Mouse (Mus musculus) neural tube, embryonic 13.5 days (tissue): ENCODE data around the gene 1700012B07Rik. TPM values are rescaled to one million over a fixed set of nuclear protein-coding genes. Genes with fewer than 3 reads are reported as not detected.

Experiments used
- ATAC-seq: fragments of 200-750 bp; cut with Nextera tagmentation; 2 replicates; pipeline ENCODE4 v1.8.0; 2017; ENCODE audit warnings: low read depth, mild to moderate bottlenecking, moderate TSS enrichment, moderate library complexity
- H3K27ac ChIP-seq: fragments of 300-500 bp; sonication (generic); replicated peaks from 2 replicates; pipeline ENCODE4 v1.5.1; 2015; ENCODE audit warnings: moderate library complexity, mild to moderate bottlenecking, inconsistent platforms
- H3K27me3 ChIP-seq: fragments of 300-500 bp; sonication (generic); 2 replicates; pipeline ENCODE4 v1.6.1; 2015; ENCODE audit warnings: mild to moderate bottlenecking, inconsistent platforms
- H3K36me3 ChIP-seq: fragments of 300-500 bp; sonication (generic); 2 replicates; pipeline ENCODE4 v1.6.1; 2015; ENCODE audit warnings: mild to moderate bottlenecking, inconsistent platforms
- H3K4me1 ChIP-seq: fragments of 300-500 bp; sonication (generic); replicated peaks from 2 replicates; pipeline ENCODE4 v1.6.1; 2015; ENCODE audit warnings: inconsistent platforms
- H3K4me2 ChIP-seq: fragments of 300-500 bp; sonication (generic); 2 replicates; pipeline ENCODE4 v1.6.1; 2015; ENCODE audit warnings: inconsistent platforms, mild to moderate bottlenecking, moderate library complexity
- H3K4me3 ChIP-seq: fragments of 300-500 bp; sonication (generic); 2 replicates; pipeline ENCODE4 v1.5.1; 2015; ENCODE audit warnings: mild to moderate bottlenecking, inconsistent platforms
- H3K9ac ChIP-seq: fragments of 300-500 bp; sonication (generic); 2 replicates; pipeline ENCODE4 v1.6.1; 2015; ENCODE audit warnings: moderate library complexity, mild to moderate bottlenecking, inconsistent platforms
- H3K9me3 ChIP-seq: fragments of 300-500 bp; sonication (generic); 2 replicates; pipeline ENCODE4 v1.6.1; 2016; ENCODE audit warnings: inconsistent platforms
- WGBS: fragments of 180-500 bp; shearing (Covaris S2); methylation state at CpG from one replicate; pipeline ENCODE4 v1.1.7; 2015; 5-methylcytosine and 5-hydroxymethylcytosine counted together
- polyA plus RNA-seq: library from polyadenylated mRNA; unstranded; fragments of >200 nt; fragmentation: Nextera tagmentation; extraction: Ambion mirVana; gene quantifications from 2 replicates; pipeline ENCODE4 v1.2.1, GENCODE M21; 2015

1700012B07Rik gene
- polyA plus RNA-seq, 1 experiment from 2014 or later = not detected

DNA sequence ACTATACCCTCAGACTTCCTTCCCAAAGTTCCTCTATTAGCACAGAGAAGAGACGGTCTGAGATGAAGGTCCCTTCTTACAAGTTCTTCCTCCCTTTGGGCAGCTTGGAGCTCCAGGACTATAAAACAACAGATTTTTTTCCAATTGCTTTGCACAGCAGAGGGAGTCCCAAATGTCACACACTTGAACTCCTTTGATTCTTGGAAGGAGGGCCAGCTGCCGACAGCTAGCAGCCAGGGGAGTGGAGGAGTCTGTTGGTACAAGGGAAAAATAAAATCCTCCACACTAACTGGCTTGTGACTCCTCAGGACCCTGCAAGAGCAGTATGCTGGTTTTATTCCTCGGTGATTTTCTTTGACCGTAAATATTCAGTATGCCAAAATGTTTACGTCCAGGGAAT, 16.6 kb upstream of the 1700012B07Rik start:
- no peak overlapping the region for H3K4me3 ChIP-seq
- no peak for ATAC-seq
- H3K27me3 ChIP-seq = no peaks in the 10 kb centered on the region
- 71% methylated on average over 5 of the region's 5 CpGs for WGBS
- H3K9me3 ChIP-seq = no peaks in the 10 kb centered on the region
- no peaks in the 10 kb centered on the region for H3K36me3 ChIP-seq
- H3K4me1 ChIP-seq = 0 out of 2 replicates have a peak, but pooled peaks cover 7% of the 10 kb centered on the region
- H3K4me2 ChIP-seq = no peak overlapping the region
- H3K27ac ChIP-seq = no peak overlapping the region
- H3K9ac ChIP-seq = no peak overlapping the region

DNA sequence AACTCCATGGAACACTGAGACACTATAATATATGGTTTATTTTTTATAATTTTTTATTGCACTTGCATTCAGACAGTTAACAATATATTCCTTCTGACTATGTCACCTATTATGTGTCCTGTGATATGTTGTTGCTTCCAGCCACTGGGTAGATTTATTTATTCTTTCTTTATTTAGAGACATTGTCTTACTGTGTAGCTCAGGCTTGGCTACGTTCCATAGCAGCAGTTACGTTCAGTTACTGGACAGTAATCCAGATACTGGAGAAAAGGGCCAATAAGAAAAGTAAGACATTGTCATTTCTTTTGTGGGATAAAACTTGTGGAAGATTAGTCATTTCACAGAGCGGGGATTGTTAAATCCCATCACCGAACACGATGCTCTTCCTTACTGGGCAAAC, 2.5 kb upstream of the 1700012B07Rik start:
- H3K4me2 ChIP-seq = no peak overlapping the region
- no peaks in the 10 kb centered on the region for H3K4me1 ChIP-seq
- no peak overlapping the region for H3K27ac ChIP-seq
- no peak for ATAC-seq
- 85% methylated on average over 5 of the region's 5 CpGs for WGBS
- no peaks in the 10 kb centered on the region for H3K36me3 ChIP-seq
- no peaks in the 10 kb centered on the region for H3K27me3 ChIP-seq
- H3K9me3 ChIP-seq = no peaks in the 10 kb centered on the region
- H3K9ac ChIP-seq = no peak overlapping the region
- H3K4me3 ChIP-seq = no peak overlapping the region

DNA sequence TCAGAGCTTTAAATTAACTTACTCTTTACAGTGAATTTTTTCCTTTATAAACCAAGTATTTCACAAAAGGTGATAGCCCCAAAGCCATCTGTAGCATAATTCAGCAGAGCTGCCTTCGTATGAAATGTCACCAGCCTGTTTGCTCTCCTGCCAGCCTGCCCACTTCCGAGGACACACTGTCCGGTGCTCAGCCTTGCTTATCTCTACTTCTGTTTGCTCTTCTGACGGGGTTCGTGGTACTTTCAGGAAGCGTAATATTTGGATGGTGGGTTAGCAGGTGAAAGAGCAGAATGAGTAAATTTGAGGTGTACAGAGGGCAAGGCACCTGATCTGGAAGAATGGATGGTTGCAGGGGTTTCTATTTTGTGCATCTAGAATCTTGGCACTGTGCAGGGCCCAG, 5.6 kb downstream of the 1700012B07Rik start:
- WGBS = 88% methylated on average over 6 of the region's 6 CpGs
- no peak overlapping the region for H3K27ac ChIP-seq

DNA sequence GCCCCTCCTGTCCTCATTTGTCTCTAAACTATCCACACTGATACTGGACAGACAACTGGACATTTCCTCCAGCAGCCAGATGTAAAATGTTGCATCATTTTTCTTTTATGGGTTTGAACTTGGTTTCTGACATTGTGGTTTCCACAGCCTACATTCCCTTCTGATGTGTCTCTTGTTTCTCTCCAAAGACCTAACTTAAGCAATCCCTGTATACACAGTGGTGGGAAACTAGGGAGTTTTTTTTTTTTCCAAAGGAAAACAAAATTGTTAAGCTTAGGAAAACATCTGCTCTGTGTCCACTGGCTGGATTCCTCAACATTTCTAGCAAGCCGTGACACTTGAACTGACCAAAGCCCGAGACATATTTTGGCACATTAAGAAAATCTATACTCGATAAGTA, 10.4 kb downstream of the 1700012B07Rik start:
- 73% methylated on average over 3 of the region's 3 CpGs for WGBS
- Histone ChIP-seq H3K4me1 (no peaks in the 10 kb centered on the region), H3K36me3 (no peaks in the 10 kb centered on the region), H3K4me2 (no peak overlapping the region), H3K9ac (no peak overlapping the region), H3K27ac (no peak overlapping the region), H3K4me3 (no peak overlapping the region), H3K9me3 (no peaks in the 10 kb centered on the region), H3K27me3 (no peaks in the 10 kb centered on the region)
- no peak for ATAC-seq

More for the DNA sequence above, 5.6 kb downstream of the 1700012B07Rik start:
- Histone ChIP-seq H3K4me2 (no peak overlapping the region), H3K9me3 (no peaks in the 10 kb centered on the region), H3K36me3 (no peaks in the 10 kb centered on the region), H3K9ac (no peak overlapping the region), H3K4me1 (no peaks in the 10 kb centered on the region), H3K4me3 (no peak overlapping the region), H3K27me3 (no peaks in the 10 kb centered on the region)
- ATAC-seq = no peak

DNA sequence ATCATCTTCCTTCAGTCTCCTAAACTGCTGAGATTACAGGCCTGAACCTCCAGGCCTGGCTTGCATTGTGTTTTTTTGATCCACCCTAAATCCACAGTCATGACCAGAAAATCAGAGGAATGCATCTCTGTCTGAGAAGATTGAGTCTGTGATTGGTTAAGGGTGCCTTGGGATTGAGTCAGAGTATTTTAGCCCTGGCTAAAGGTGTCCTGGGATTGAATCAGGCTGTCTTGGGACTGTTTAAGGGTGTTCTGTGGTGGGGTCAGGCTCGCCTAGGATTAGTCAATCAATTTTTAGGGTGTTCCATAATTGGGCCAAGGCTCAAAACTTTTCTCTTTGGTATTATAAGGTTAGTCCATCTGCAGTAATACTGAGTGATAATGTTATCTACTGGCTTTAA, 10.9 kb downstream of the 1700012B07Rik start:
- ATAC-seq = no peak
- WGBS = 84% methylated on average over 1 of the region's 1 CpGs
- Histone ChIP-seq H3K4me1 (no peaks in the 10 kb centered on the region), H3K36me3 (no peaks in the 10 kb centered on the region), H3K4me2 (no peak overlapping the region), H3K9me3 (no peaks in the 10 kb centered on the region), H3K27ac (no peak overlapping the region), H3K27me3 (no peaks in the 10 kb centered on the region), H3K9ac (no peak overlapping the region), H3K4me3 (no peak overlapping the region)

DNA sequence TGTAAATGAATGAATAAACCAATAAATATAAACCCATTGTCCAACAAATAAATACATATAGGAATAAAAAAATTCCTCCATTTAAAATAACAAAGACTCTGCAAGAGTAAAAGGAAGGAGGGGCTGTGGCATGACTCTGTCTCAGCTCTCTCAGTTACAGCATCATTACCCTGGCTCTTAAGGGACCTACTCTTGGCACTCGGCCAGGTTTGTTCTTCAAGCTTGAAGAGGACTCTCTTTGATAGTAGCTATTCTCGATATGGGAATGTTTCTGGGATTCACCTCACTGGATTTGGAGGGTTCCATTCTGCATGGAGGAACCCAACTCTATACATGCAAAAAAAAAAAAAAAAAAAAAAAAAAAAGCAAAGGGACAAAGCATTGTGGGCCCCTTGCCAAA, 16.1 kb downstream of the 1700012B07Rik start:
- H3K4me2 ChIP-seq = no peak overlapping the region
- no peaks in the 10 kb centered on the region for H3K9me3 ChIP-seq
- no peak for ATAC-seq
- H3K27ac ChIP-seq = no peak overlapping the region
- H3K4me1 ChIP-seq = no peaks in the 10 kb centered on the region
- whole genome bisulfite sequencing = 84% methylated on average over 2 of the region's 2 CpGs
- H3K4me3 ChIP-seq = no peak overlapping the region
- H3K27me3 ChIP-seq = no peaks in the 10 kb centered on the region
- no peak overlapping the region for H3K9ac ChIP-seq
- no peaks in the 10 kb centered on the region for H3K36me3 ChIP-seq

DNA sequence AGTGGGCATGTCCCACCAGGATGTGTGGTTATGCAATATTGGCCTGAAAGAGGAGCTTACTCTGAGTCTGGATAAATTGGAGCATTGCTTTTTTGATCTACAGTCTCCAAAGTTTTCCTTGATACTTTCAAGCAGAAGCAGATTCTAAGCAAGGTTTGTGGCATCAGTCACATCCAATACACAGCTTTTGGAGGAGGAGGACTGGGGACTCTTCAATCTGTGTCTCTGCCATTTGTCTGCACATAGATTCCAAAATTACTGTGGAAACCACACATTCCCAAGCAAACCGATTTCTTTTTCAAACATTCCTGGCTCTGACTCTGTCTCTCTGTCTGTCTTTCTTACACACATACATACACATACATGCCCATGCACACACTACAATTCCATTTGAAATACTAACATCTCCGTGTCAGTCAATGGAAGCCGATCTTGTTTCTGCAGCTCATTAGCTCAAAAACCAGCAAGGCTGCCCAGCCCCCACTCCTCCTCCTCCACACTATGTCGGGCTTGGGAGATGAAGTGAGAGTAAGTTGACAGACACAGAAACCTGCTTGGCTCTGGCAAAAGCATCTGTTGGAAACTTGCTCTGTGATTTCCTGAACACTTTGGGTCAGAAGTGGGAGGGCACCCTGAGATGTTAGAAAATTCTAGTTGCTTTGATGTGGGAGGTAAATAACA, 18.5 kb downstream of the 1700012B07Rik start:
- Histone ChIP-seq H3K9me3 (no peaks in the 10 kb centered on the region), H3K4me2 (no peak overlapping the region), H3K27ac (no peak overlapping the region), H3K27me3 (no peaks in the 10 kb centered on the region), H3K9ac (no peak overlapping the region), H3K36me3 (no peaks in the 10 kb centered on the region), H3K4me3 (no peak overlapping the region), H3K4me1 (no peaks in the 10 kb centered on the region)
- no peak for ATAC-seq
- 76% methylated on average over 4 of the region's 4 CpGs for WGBS

DNA sequence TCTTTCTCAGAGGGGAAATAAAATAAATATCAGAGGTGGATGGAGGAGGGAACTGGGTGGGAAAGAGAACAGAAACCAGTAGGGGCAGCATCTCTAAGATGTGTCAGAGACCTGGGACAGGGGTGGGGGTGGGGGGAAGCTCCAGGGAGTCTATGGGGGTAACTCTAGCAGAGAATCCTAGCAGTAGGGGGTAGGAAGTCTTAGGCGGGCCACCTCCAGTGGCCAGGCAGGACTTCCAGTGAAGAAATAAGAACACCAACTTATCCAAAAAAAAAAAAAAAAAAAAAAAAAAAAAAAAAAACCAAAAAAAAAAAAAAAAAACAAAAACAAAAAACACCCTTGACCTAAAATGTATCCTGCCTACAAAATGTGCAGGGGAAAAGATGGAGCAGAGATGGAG, 26.3 kb downstream of the 1700012B07Rik start:
- no peaks in the 10 kb centered on the region for H3K4me1 ChIP-seq
- 60% methylated on average over 1 of the region's 1 CpGs for WGBS
- no peak overlapping the region for H3K9ac ChIP-seq
- no peaks in the 10 kb centered on the region for H3K9me3 ChIP-seq
- ATAC-seq = no peak
- H3K27me3 ChIP-seq = no peaks in the 10 kb centered on the region
- H3K27ac ChIP-seq = no peak overlapping the region
- H3K36me3 ChIP-seq = no peaks in the 10 kb centered on the region
- no peak overlapping the region for H3K4me2 ChIP-seq
- H3K4me3 ChIP-seq = no peak overlapping the region

DNA sequence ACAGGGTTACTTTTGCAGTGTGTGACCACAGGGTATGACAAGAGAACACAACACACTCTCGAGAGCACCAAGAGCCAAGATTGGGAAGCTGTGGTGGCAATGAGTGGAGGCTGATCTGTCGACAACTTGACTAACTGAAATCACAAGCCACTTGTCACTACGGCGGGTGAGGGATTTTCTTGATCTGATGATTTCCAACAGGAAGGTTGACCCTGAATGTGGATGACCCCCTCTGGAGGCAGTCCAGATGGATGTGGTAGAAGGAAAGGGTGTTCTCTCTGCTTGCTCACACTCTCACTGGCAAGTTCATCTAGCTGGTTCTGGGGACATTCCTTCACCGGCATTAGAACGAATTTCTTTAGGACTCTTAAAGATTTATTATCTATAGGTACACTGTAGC, 30.3 kb downstream of the 1700012B07Rik start:
- no peaks in the 10 kb centered on the region for H3K27me3 ChIP-seq
- H3K9me3 ChIP-seq = no peaks in the 10 kb centered on the region
- no peak for ATAC-seq
- H3K4me2 ChIP-seq = no peak overlapping the region
- no peak overlapping the region for H3K27ac ChIP-seq
- 89% methylated on average over 6 of the region's 6 CpGs for WGBS
- no peaks in the 10 kb centered on the region for H3K36me3 ChIP-seq
- no peak overlapping the region for H3K4me3 ChIP-seq
- no peaks in the 10 kb centered on the region for H3K4me1 ChIP-seq
- H3K9ac ChIP-seq = no peak overlapping the region

DNA sequence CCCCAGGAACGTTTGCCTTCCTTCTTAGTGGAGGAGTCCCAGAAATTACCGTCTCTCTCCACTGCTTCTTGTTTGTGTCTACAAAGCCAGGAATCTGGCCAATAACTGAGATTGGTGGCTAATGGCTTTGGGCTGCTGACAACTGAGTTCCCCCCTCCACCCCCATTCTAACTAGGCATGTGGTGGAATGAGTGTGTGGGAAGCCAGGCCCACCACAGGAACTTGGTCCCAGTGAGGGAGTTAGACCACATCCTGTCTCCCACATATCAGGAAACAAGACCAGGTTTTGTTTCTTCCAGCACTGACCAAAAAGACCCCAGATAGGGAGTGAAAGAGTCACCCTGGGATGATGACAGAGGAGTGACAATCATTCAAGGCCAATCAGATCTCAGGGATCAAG, 32.3 kb downstream of the 1700012B07Rik start:
- no peak overlapping the region for H3K9ac ChIP-seq
- no peak for ATAC-seq

DNA sequence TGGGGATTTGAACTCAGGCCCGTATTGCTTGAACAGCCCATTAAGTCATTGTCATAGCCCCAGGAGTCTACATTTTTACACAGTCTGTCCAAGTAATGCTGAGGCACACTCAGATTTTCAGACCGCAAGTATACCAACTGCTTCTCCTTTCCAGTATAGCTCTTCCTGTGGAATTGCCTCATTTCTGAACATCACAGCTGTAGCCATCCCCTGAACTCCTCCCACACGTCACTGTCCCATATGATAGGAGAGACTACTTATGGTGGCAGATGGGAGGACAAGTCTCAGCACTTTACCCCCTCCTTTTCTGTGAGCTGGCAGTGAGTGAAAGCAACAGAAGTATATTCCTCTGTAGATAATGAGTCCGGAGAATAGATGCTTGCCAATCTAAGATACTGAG, 34.3 kb downstream of the 1700012B07Rik start:
- 85% methylated on average over 4 of the region's 4 CpGs for WGBS
- Histone ChIP-seq H3K27me3 (no peaks in the 10 kb centered on the region), H3K4me2 (no peak overlapping the region), H3K4me3 (no peak overlapping the region), H3K9ac (no peak overlapping the region), H3K36me3 (no peaks in the 10 kb centered on the region), H3K27ac (no peak overlapping the region), H3K4me1 (no peaks in the 10 kb centered on the region), H3K9me3 (no peaks in the 10 kb centered on the region)
- ATAC-seq = no peak

More for the DNA sequence above, 32.3 kb downstream of the 1700012B07Rik start:
- 84% methylated on average over 2 of the region's 2 CpGs for WGBS
- no peak overlapping the region for H3K4me2 ChIP-seq
- H3K27me3 ChIP-seq = no peaks in the 10 kb centered on the region
- no peak overlapping the region for H3K27ac ChIP-seq
- no peak overlapping the region for H3K4me3 ChIP-seq
- no peaks in the 10 kb centered on the region for H3K4me1 ChIP-seq
- H3K36me3 ChIP-seq = no peaks in the 10 kb centered on the region
- H3K9me3 ChIP-seq = no peaks in the 10 kb centered on the region

DNA sequence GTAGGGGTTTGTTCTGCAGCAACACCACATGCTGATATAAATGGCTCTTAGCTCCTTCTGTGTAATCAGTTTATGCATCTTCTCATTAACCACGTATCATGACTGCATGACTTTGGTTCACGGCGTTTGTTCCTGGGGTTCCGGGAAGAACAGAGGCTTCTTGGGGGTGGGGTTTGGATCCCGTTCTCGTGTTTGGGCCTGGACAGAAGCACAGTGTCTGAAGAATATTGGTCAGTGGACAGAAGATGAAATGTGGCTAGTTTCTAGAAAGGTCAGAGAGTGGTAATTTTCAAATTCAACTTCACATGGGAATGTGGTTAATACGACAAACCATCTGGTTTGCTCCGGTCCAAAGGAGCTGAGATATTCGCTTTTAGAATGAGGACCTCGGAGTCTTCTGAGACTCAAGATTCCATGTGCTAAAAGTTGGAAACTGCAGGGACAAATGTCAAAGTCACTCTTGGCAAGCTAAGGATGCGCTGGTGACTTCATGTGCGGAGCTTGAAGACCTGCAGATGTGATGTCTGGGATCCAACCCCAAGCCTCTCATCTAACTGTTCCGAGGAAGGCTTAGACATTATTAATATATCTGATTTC, 35.3 kb downstream of the 1700012B07Rik start:
- H3K9ac ChIP-seq = no peak overlapping the region
- H3K4me3 ChIP-seq = no peak overlapping the region
- H3K4me2 ChIP-seq = no peak overlapping the region
- no peak overlapping the region for H3K27ac ChIP-seq
- H3K4me1 ChIP-seq = no peaks in the 10 kb centered on the region
- H3K9me3 ChIP-seq = no peaks in the 10 kb centered on the region
- ATAC-seq = no peak
- WGBS = 89% methylated on average over 13 of the region's 13 CpGs
- H3K36me3 ChIP-seq = no peaks in the 10 kb centered on the region
- no peaks in the 10 kb centered on the region for H3K27me3 ChIP-seq

DNA sequence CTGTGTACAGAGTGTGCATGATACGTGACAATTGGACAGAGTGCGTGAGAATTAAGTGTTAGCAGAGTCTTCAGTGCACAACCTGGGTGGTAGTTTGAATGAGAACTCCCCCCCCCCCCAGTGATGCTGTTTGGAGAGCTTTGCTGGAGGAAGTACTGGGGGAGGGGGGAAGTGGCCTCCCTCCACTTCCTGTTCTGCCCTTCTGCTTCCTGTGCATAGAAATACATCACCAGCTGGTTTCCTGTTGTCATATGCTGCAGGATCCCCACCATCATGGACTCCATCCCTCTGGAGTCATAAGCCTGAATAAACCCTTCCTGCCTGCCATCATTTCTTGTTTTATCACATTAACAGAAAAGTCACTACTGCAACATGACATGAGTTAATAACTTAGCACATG, 35.9 kb downstream of the 1700012B07Rik start:
- Histone ChIP-seq H3K9me3 (no peaks in the 10 kb centered on the region), H3K27ac (no peak overlapping the region), H3K4me1 (no peaks in the 10 kb centered on the region), H3K4me3 (no peak overlapping the region), H3K4me2 (no peak overlapping the region), H3K27me3 (no peaks in the 10 kb centered on the region), H3K9ac (no peak overlapping the region), H3K36me3 (no peaks in the 10 kb centered on the region)
- no peak for ATAC-seq
- 88% methylated on average over 2 of the region's 2 CpGs for whole genome bisulfite sequencing
